Mouse (Mus musculus): ENCODE results near the gene Tor3a. TPM values are rescaled to one million over a fixed set of nuclear protein-coding genes. Genes with fewer than 3 reads are reported as not detected.

Gene Tor3a
- polyA plus RNA-seq, 1 experiment: 6.6 TPM

Other genes starting within 250 kb of the Tor3a start
- gene Soat1, start 200.0 kb downstream of the Tor3a start, polyA plus RNA-seq (2012; rRNA removed): 20.3 and 23.5 TPM in 2 replicates
- 5.1 and 8.1 TPM in 2 replicates for gene Gm10031, start 150.3 kb downstream of the Tor3a start, polyA plus RNA-seq (2012; rRNA removed)
- gene Abl2, start 115.6 kb downstream of the Tor3a start, polyA plus RNA-seq (2012; rRNA removed): 33.4 and 34.1 TPM in 2 replicates
- 43.9 and 44.5 TPM in 2 replicates for gene Fam20b, start 44.7 kb upstream of the Tor3a start, polyA plus RNA-seq (2012; rRNA removed)
- 1.4 and 1.9 TPM in 2 replicates for gene Angptl1, start 164.2 kb upstream of the Tor3a start, polyA plus RNA-seq (2012; rRNA removed)